Mouse (Mus musculus) monocyte, adult 59 days (primary cell): Measurements from ENCODE around the gene D10Wsu102e. TPM values are rescaled to one million over a fixed set of nuclear protein-coding genes. Genes with fewer than 3 reads are reported as not detected.

Experiments
- total RNA-seq, 2 experiments: library from RNA; stranded (reverse); gene quantifications; one replicate each; pipeline ENCODE4 v1.2.4; 2023

D10Wsu102e gene
- under 1 TPM; 0.71 to 0.82 TPM for total RNA-seq

GRCm38 (mm10) chr10:83359956-83360355, at the start of gene D10Wsu102e:
D10Wsu102e (plus strand) TSS chr10:83360221.

DNA sequence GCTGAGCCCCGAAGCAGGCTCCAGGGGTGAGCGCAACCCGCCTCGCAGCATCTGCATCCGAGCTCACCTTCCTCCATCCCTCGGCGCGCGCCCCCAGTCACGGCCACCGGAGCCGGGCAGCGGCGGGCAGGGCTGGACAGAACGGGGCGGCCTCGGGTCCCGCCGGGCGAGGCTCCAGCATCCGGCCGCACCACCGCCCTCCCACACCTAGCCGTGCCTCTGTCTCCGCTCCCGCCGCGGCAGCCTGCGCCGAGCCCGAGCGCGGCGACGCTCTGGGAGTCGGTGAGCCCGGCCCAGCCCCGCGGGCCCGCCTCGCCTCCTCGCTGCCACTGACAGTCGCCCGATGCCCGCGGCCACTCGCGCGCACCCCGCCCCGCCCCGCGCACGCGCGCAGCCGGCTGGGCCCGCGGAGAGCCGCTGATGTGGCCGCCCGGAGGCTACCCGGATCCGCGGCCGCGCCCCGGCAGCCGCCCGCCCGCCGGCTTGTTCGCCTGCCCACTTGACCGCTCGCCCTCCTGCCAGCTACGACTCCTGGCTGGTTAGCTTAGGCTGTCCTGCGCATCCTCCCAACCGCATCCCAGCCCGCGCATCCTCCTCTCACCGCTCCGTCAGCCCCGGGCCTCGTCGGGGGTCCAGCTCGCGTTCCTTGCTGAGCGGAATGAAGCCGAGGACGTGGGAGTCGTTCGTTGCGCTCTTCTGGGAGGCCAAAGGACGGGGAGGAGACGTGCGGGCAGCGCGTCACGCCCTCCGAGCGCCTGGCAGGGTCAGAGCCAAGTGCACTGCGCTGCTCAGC, 22.7 kb upstream of the D10Wsu102e start, which contains the start of gene Slc41a2:
Gene Slc41a2, minus strand, starts transcription at position 724 of the 793 bp plus-strand sequence.

DNA sequence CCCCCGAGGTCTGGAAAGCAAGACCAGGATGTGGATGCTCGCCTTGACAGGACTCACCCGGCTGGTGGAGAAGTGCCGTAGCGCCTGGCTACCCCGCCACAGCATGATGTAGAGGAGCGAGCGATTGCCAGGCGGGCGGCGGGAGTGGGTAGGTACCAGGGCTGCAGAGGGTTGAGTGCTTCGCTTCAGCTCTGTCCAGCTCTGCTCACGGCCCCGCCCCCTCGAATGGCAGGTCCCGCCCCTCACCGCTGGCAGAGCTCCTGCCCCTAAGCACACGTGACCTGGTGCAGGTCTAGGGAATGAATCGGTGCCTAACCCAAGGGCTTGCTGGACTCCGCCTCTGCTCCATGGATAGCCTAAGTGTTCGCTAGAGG, 173.9 kb downstream of the D10Wsu102e start, which contains the start of gene Aldh1l2:
Gene Aldh1l2, minus strand, starts transcription at position 231 of the 374 bp plus-strand sequence.

Other genes starting within 250 kb of the D10Wsu102e start
- gene Slc41a2, start 22.3 kb upstream of the D10Wsu102e start, total RNA-seq: 1 to 10 TPM; 1.0 to 2.4 TPM
- not detected for gene Aldh1l2, start 173.9 kb downstream of the D10Wsu102e start, total RNA-seq
- 10 to 100 TPM; 37.8 to 40.0 TPM for gene Washc4, start 183.5 kb downstream of the D10Wsu102e start, total RNA-seq